14 mouse cellular contexts compared by ENCODE assay signal in the genomic region with DNA sequence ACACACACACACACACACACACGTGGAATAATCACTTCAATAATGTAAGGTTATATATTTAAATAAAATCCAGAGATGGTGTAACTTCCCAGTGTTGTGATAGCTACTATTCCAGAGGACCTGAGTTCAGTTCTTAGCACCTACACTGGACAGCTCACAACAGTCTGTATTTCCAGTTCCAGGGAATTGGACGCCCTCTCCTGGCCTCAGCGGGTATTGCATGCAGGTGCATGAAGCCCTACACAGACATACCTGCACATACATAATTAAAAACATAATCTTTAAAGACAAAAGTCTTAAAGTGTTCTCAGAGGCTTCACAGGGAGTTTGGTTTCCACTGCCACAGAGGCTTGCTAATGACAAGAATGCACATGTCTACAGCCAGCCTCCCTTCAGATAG. TPM values are rescaled to one million over a fixed set of nuclear protein-coding genes. Genes with fewer than 3 reads are reported as not detected.
A peak's percentile ranks its signal among the peaks of the same experiment; 100 is the strongest.
DNase-seq lines count a peak whose midpoint lies in the region; ATAC-seq and TF ChIP-seq lines count a peak whose summit lies in the region.
"Had no signal": no experiment of that assay in that cellular context is flagged by ENCODE, and none has a peak within 500 bp of the region (broad histone marks: within the 10 kb centered on the region; RNA-seq: fewer than 3 reads in every experiment).

No protein-coding gene starts in this region.

- no peak overlapping the region for H3K4me2 ChIP-seq in stomach, postnatal 0 days (replicated peaks; ENCODE audit: low read depth)
- H3K4me2 ChIP-seq in heart, embryonic 11.5 days: no peak overlapping the region
- H3K4me2 ChIP-seq: liver, embryonic 15.5 days had no signal

- no peaks in the 10 kb centered on the region for H3K9me3 ChIP-seq in stomach, postnatal 0 days (ENCODE audit: control insufficient read depth, low read length)
- H3K9me3 ChIP-seq in heart, embryonic 11.5 days (replicated peaks; ENCODE audit: control insufficient read depth, low read length): no peaks in the 10 kb centered on the region
- H3K9me3 ChIP-seq: liver, embryonic 15.5 days; megakaryocyte, embryonic 14.5 days had no signal

- no peak for ATAC-seq in stomach, postnatal 0 days (ENCODE audit: low FRiP score, low TSS enrichment)
- no peak for ATAC-seq in heart, embryonic 11.5 days (replicated peaks; ENCODE audit: insufficient number of reproducible peaks, low FRiP score, low TSS enrichment)
- ATAC-seq: intestine, embryonic 16.5 days had no signal

- DNase-seq in kidney, adult 2 months: no peak
- no peak for DNase-seq in kidney, adult 18-20 months
- DNase-seq in spleen, adult 2 months (ENCODE audit: low read depth in 1 of 2, low spot score in 2 of 2): no peak
- no peak for DNase-seq in spleen, adult 18-20 months
- peak; percentile 61 for DNase-seq in R1 (ENCODE audit: low read depth, low spot score)
- no peak for DNase-seq in stomach, postnatal 0 days (ENCODE audit: low spot score)
- no peak for DNase-seq in cerebellum, adult 9-10 months
- DNase-seq: heart, adult 11 months; heart, postnatal 36 days; right cerebral cortex, postnatal 14 days had no signal

- no peaks in the 10 kb centered on the region for H3K27me3 ChIP-seq in kidney, adult 2 months (replicated peaks; ENCODE audit: control insufficient read depth, insufficient read depth, low read length)
- no peaks in the 10 kb centered on the region for H3K27me3 ChIP-seq in spleen, adult 2 months (ENCODE audit: control insufficient read depth, insufficient read depth, low read length)
- no peaks in the 10 kb centered on the region for H3K27me3 ChIP-seq in stomach, postnatal 0 days (ENCODE audit: control insufficient read depth, insufficient read depth, low read length)
- no peaks in the 10 kb centered on the region for H3K27me3 ChIP-seq in heart, embryonic 11.5 days (ENCODE audit: control insufficient read depth, insufficient read depth, low read length)
- H3K27me3 ChIP-seq: liver, embryonic 15.5 days; megakaryocyte, embryonic 14.5 days had no signal

- no peak overlapping the region for H3K4me3 ChIP-seq in kidney, adult 2 months (ENCODE audit: insufficient read depth, low read depth, low read length)
- H3K4me3 ChIP-seq in spleen, adult 2 months (ENCODE audit: extremely low read depth, insufficient read depth, insufficient read length): no peak overlapping the region
- no peak overlapping the region for H3K4me3 ChIP-seq in stomach, postnatal 0 days (ENCODE audit: low read depth, low read length)
- no peak overlapping the region for H3K4me3 ChIP-seq in heart, embryonic 11.5 days (ENCODE audit: low read depth, low read length)
- H3K4me3 ChIP-seq: liver, embryonic 15.5 days; megakaryocyte, embryonic 14.5 days had no signal

- no peak overlapping the region for H3K9ac ChIP-seq in stomach, postnatal 0 days (ENCODE audit: low read length)
- H3K9ac ChIP-seq in heart, embryonic 11.5 days (ENCODE audit: low read depth, low read length): no peak overlapping the region
- H3K9ac ChIP-seq: liver, embryonic 15.5 days had no signal

- H3K36me3 ChIP-seq in kidney, adult 2 months (ENCODE audit: control insufficient read depth, insufficient read depth, low read length): no peaks in the 10 kb centered on the region
- H3K36me3 ChIP-seq in spleen, adult 2 months (ENCODE audit: control insufficient read depth, insufficient read depth, low read length): peaks cover 1% of the 10 kb centered on the region; the same call in 1 of the 2 replicates
- H3K36me3 ChIP-seq in stomach, postnatal 0 days (ENCODE audit: control insufficient read depth, insufficient read depth, low read length): no peaks in the 10 kb centered on the region
- H3K36me3 ChIP-seq in heart, embryonic 11.5 days (ENCODE audit: control insufficient read depth, insufficient read depth, low read length): 0 out of 2 replicates have a peak, but pooled peaks cover 2% of the 10 kb centered on the region

- no peak for TF ChIP-seq POLR2A in kidney, adult 2 months (IDR thresholded peaks at IDR 0.05; ENCODE audit: low read depth, low read length)
- TF ChIP-seq POLR2A in spleen, adult 2 months (IDR thresholded peaks at IDR 0.05; ENCODE audit: low read depth, low read length): no peak

- 64% methylated on average over 3 of the region's 3 CpGs for WGBS in kidney, adult 2 months
- WGBS in spleen, adult 2 months: 81% methylated on average over 3 of the region's 3 CpGs
- 61% methylated on average over 3 of the region's 3 CpGs for WGBS in stomach, postnatal 0 days
- 48% methylated on average over 3 of the region's 3 CpGs for WGBS in heart, embryonic 11.5 days (ENCODE audit: insufficient replicate concordance)

- TF ChIP-seq CTCF in kidney, adult 2 months (conservative IDR thresholded peaks at IDR 0.05; ENCODE audit: insufficient read depth, insufficient read length, low read depth, low read length): peak; percentile 39
- TF ChIP-seq CTCF in spleen, adult 2 months (IDR thresholded peaks at IDR 0.05; ENCODE audit: extremely low read depth, insufficient read depth, insufficient read length, insufficient replicate concordance): peak; percentile 20; the same call in 1 of the 2 replicates
- peak; percentile 65 for TF ChIP-seq CTCF in stomach, postnatal 0 days (IDR thresholded peaks at IDR 0.05; ENCODE audit: low read depth)

- H3K27ac ChIP-seq in kidney, adult 2 months (ENCODE audit: insufficient read depth, low read depth, low read length): no peak overlapping the region
- no peak overlapping the region for H3K27ac ChIP-seq in spleen, adult 2 months (ENCODE audit: insufficient read depth, low read length)
- H3K27ac ChIP-seq in stomach, postnatal 0 days (replicated peaks): no peak overlapping the region
- H3K27ac ChIP-seq in heart, embryonic 11.5 days (ENCODE audit: low read depth, low read length): no peak overlapping the region
- H3K27ac ChIP-seq: liver, embryonic 15.5 days had no signal

- H3K4me1 ChIP-seq in kidney, adult 2 months (ENCODE audit: control insufficient read depth, insufficient read depth, low read length): peaks cover 21% of the 10 kb centered on the region
- peaks cover 7% of the 10 kb centered on the region; the same call in 1 of the 2 replicates for H3K4me1 ChIP-seq in spleen, adult 2 months (ENCODE audit: control insufficient read depth, insufficient read depth, insufficient read length)
- no peaks in the 10 kb centered on the region for H3K4me1 ChIP-seq in stomach, postnatal 0 days (replicated peaks; ENCODE audit: control insufficient read depth, insufficient read depth)
- H3K4me1 ChIP-seq in heart, embryonic 11.5 days (ENCODE audit: control insufficient read depth, insufficient read depth, low read length): peaks cover 9% of the 10 kb centered on the region; the same call in 1 of the 2 replicates

- TF ChIP-seq EP300 in stomach, postnatal 0 days (optimal IDR thresholded peaks at IDR 0.05): no peak

RNA-seq across cellular contexts. Expression of gene Dguok, which starts 6.3 kb away (rescaled TPM):
- 50.0 and 50.5 TPM in 2 replicates for polyA plus RNA-seq in kidney, adult 2 months (2012; rRNA removed)
- 41.8 and 44.9 TPM in 2 replicates for polyA plus RNA-seq in spleen, adult 2 months (2012; rRNA removed)
- 44.2 and 45.8 TPM in 2 replicates for polyA plus RNA-seq in stomach, postnatal 0 days (2015; fragmentation: Nextera tagmentation; extraction: Ambion mirVana)
- 47.9 and 54.3 TPM in 2 replicates for polyA plus RNA-seq in heart, embryonic 11.5 days (2014; fragmentation: Nextera tagmentation; extraction: Ambion mirVana)

RNA-seq across cellular contexts. Expression of gene Actg2, which starts 35.6 kb away (rescaled TPM):
- polyA plus RNA-seq in kidney, adult 2 months (2012; rRNA removed): 2.0 and 10.5 TPM in 2 replicates
- polyA plus RNA-seq in spleen, adult 2 months (2012; rRNA removed): 14.8 and 15.9 TPM in 2 replicates
- polyA plus RNA-seq in stomach, postnatal 0 days (2015; fragmentation: Nextera tagmentation; extraction: Ambion mirVana): 2,872 and 3,802 TPM in 2 replicates
- polyA plus RNA-seq in heart, embryonic 11.5 days (2014; fragmentation: Nextera tagmentation; extraction: Ambion mirVana): 10.7 and 10.9 TPM in 2 replicates

RNA-seq across cellular contexts. Expression of gene Tet3, which starts 41.6 kb away (rescaled TPM):
- 7.1 and 8.0 TPM in 2 replicates for polyA plus RNA-seq in kidney, adult 2 months (2012; rRNA removed)
- polyA plus RNA-seq in spleen, adult 2 months (2012; rRNA removed): 21.1 and 22.9 TPM in 2 replicates
- polyA plus RNA-seq in stomach, postnatal 0 days (2015; fragmentation: Nextera tagmentation; extraction: Ambion mirVana): 21.4 and 22.7 TPM in 2 replicates
- polyA plus RNA-seq in heart, embryonic 11.5 days (2014; fragmentation: Nextera tagmentation; extraction: Ambion mirVana): 25.0 and 30.3 TPM in 2 replicates

Comparison
In these comparisons a context has a peak if more than half of its experiments do, and no peak if none do; other contexts are left out.
1. RNA of gene Actg2, which starts 35.6 kb away (polyA plus RNA-seq): 2,872 to 3,802 TPM in stomach, postnatal 0 days; 14.8 to 15.9 TPM in spleen, adult 2 months, 10.7 to 10.9 TPM in heart, embryonic 11.5 days and 2.0 to 10.5 TPM in kidney, adult 2 months; every median in the first group is over 100 times any median in the second.
2. Peak in every context shown above with its lines, with median percentiles within 50 percentile points of each other: CTCF ChIP-seq.